Mouse (Mus musculus) adrenal gland, postnatal 4 days (tissue): ENCODE measurements around the gene Coro2a. TPM values are rescaled to one million over a fixed set of nuclear protein-coding genes. Genes with fewer than 3 reads are reported as not detected.

Experiments used
- DNase-seq, 2 experiments: peaks; one replicate each; pipeline ENCODE4 v3.0.0; 2021 to 2022; ENCODE audit warnings: low spot score in 2 of 2, mixed read lengths in 2 of 2
- total RNA-seq, 2 experiments: library from RNA; stranded (reverse); gene quantifications; 2 replicates each; pipeline ENCODE4 v1.2.3; 2021

The Coro2a gene
- total RNA-seq, 2 experiments from 2014 or later = 5.1 to 7.0 TPM

DNA sequence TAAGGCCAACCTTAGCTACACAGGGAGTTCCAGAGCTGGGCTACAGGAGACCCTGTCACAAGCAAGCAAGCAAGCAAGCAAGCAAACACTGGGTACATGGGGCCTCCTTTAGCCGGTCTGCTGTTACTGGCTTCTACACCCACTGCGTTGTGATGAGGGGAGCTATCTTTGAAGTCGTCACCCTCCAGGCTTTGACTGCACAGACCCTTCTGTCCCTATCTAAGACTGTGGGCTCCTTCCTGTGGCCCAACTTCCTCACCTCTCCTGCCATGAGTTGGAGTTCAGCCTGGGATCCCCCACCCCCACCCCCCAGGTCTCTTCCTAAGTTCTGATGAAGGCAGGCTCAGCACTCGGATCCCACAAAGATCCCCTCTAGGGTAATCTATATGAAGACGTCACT is 40.0 kb downstream of the Coro2a start:
- DNase-seq = no peak

DNA sequence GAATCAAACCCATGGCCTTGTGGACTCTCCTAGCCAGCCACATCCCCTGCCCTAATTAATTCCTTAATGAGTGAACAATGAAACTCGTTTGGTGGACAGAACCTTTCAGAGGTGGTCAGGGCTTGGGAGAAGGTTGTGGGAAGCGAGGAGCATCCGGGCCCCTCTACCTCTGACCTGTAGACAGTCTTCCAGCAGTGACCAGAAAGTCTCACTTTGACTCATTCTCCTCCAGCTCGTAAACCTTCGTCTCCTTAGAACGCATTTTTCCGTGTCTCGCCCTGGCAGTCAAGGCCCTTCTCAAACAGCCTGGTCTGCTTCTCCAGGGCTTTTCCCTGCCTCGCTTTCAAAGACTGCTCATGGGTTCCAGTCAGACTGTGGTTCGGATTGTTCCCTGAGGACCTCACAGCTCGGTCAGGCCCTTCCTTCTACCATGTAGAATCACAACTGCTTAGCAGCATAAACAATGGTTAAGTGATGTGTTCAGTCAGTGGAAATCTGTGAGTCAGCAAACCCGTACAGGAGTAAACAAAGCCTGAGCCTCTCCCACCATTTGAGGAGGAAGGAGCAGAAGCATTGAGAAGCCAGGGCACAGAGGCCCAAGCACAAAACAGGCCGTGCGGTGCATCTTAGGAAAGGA is 41.8 kb downstream of the Coro2a start:
- DNase-seq = no peak

DNA sequence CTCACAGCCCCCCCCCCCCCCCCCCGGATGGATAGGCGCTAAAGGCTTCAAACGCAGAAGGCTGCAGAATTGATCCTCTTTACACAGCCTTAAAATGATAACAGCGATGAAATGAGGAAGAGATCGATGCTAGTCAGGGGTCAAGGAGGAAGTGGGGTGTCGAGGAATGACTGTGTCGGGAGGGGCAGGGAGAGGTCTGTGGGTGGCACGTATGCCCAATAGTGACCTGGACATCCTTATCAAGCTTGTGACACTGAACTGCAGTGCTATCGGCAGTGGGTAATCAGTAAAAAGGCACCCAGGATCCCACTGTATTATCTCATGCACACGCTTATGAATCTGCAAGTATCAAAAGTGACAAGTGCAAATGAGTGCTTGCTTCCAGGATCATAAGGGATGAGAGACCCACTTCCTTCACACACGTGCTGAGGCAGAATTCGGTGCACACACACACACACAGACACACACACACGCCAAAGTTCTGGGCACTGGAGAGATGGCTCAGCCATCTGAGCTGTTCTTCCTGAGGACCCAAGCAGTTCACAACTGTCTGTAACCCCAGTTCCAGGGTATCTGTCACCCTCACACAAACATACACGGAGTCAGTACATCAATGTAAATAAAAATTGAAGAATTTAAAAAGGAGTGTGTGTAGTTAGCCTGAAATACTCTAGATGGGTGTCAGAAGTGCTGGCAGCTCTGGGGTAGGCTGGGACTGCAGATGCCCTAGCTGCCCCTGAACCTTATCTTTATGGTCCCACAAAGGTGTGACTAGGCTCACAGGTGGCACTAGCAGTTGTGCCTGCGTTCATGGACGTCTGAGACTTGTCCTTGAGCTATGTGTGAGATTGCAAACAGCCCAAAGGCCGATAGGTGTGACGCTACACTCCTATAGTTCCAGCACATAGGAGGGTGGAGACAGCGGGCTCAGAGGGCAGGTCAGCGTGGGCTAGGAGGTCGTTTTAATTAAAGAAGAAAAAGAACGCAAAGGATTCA is 43.0 kb downstream of the Coro2a start:
- DNase-seq = no peak

GRCm38 (mm10) chr4:46556933-46557332 is 45.1 kb downstream of the Coro2a start:
- no peak for DNase-seq

DNA sequence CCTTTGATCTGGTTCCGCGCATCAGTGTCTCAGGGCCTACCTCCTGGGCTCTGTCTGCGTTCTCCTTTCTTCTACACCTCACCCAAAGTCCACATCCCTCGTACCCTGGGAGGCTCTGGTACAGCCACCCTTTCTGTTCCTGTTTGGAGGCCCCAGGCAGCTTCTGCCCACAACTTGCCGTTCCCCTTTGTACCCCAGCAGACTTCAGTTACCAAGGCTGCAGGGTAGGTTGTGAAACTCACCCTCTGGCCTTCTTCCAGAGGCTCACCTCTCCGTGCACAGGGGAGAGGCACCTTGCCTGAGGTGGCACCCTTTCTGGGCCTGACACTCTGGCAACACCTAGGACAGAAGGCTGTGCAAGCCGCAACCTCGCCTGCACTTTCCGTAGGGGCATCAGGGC is 46.2 kb downstream of the Coro2a start:
- DNase-seq = no peak

- DNase-seq = no peak
Observed at GRCm38 (mm10) chr4:46554295-46555069, 47.5 kb downstream of the Coro2a start.

GRCm38 (mm10) chr4:46553864-46554263 is 48.1 kb downstream of the Coro2a start:
- no peak for DNase-seq

GRCm38 (mm10) chr4:46550406-46550805 is 51.6 kb downstream of the Coro2a start:
- DNase-seq = no peak

- no peak for DNase-seq
Observed at GRCm38 (mm10) chr4:46549979-46550378, 52.0 kb downstream of the Coro2a start.

GRCm38 (mm10) chr4:46546709-46547108 is 55.3 kb downstream of the Coro2a start:
- no peak for DNase-seq

DNA sequence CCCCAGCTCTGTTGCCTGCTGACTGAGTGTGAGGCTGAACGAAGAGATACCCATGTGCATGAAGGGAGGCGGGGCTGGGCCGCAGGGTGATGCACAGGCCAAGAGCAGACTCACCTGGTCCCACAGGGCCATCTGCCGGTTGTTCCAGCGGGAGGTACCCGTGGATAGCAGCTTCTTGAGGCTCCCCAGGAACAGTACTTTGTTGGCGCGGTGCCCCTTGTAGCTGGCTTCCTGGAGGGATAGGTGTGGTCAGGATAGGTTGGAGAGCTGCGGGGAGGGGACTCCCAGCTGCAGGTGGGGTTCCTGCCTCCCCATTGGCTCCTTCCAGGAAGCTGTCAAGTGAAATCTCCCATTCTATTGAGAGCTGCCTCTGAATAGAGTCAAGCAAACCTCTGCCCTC is 56.5 kb downstream of the Coro2a start:
- no peak for DNase-seq

DNA sequence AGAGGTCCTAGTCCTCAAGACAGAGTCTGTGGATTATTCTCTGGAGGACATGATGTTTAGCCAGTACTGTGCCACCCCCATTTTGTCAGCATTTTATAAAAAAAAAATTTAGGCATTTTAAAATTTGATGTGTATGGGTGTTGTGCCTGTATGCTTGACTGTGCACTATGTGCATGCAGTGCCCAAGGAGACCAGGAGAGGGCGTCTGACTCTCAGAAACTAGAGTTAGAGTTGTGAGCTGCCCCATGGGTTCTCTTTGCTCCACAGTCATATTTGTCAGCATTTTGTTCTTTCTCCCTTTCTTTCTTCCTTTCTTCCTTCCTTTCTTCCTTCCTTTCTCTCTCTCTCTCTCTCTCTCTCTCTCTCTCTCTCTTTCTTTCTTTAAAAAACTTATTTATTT is 57.7 kb downstream of the Coro2a start:
- DNase-seq = no peak

- DNase-seq = no peak
Observed at GRCm38 (mm10) chr4:46543366-46544050, 58.5 kb downstream of the Coro2a start.

- DNase-seq = no peak
Observed at GRCm38 (mm10) chr4:46541707-46542106, 60.3 kb downstream of the Coro2a start.

- no peak for DNase-seq
Observed at GRCm38 (mm10) chr4:46539167-46539566, 62.8 kb downstream of the Coro2a start.

GRCm38 (mm10) chr4:46535840-46536361 is 66.1 kb downstream of the Coro2a start, which contains the start of gene Trim14:
Trim14 (minus strand) TSS chr4:46536141.
- DNase-seq = no peak

GRCm38 (mm10) chr4:46535094-46535830 is 66.7 kb downstream of the Coro2a start:
- no peak for DNase-seq

- DNase-seq = no peak
Observed at GRCm38 (mm10) chr4:46533934-46534720, 67.9 kb downstream of the Coro2a start.

DNA sequence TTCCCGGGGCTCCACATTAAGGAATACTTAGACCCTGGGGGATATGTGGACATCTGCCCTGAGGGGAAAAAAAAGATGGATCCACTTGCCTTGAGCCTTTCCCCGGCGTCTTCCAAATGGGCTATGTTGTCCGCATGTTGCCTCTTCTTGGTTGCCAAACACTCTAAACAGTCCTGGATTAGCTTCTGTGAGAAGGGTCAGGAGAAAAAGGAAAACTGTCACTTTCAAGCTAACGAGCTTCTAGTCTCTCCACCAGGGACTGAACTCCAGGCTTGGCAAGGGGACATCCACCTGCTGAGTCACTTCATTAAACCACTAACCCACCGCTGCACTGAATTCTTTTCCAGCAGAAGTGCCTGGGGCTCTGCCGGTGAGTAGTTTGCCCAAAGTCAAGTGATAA is 69.1 kb downstream of the Coro2a start:
- DNase-seq = no peak
